Mouse (Mus musculus): ENCODE results near the gene Vasn. TPM values are rescaled to one million over a fixed set of nuclear protein-coding genes. Genes with fewer than 3 reads are reported as not detected.

Gene Vasn
- polyA plus RNA-seq, 1 experiment from 2014 or later = 2.4 TPM

- ATAC-seq (ENCODE audit: insufficient read depth) = no peak
- Histone ChIP-seq H3K9ac (no peak overlapping the region; the same call in 1 of the 2 replicates), H3K4me1 (replicated peaks) (peaks cover 71% of the 10 kb centered on the region), H3K36me3 (replicated peaks) (no peaks in the 10 kb centered on the region), H3K4me3 (replicated peaks) (no peak overlapping the region), H3K27ac (replicated peaks) (no peak overlapping the region), H3K9me3 (replicated peaks) (no peaks in the 10 kb centered on the region), H3K4me2 (no peak overlapping the region), H3K27me3 (peaks cover 39% of the 10 kb centered on the region)
- 45% methylated on average over 6 of the region's 6 CpGs for WGBS (ENCODE audit: insufficient replicate concordance)
Measured at GRCm38 (mm10) chr16:4598891-4599543, 40.7 kb upstream of the Vasn start.

GRCm38 (mm10) chr16:4599616-4600015 lies 40.1 kb upstream of the Vasn start:
- H3K9me3 ChIP-seq (replicated peaks) = no peaks in the 10 kb centered on the region
- no peak for ATAC-seq (ENCODE audit: insufficient read depth)
- 51% methylated on average over 3 of the region's 3 CpGs for WGBS (ENCODE audit: insufficient replicate concordance)
- H3K27me3 ChIP-seq = peaks cover 33% of the 10 kb centered on the region
- H3K27ac ChIP-seq (replicated peaks) = no peak overlapping the region
- peaks cover 71% of the 10 kb centered on the region for H3K4me1 ChIP-seq (replicated peaks)
- H3K9ac ChIP-seq = no peak overlapping the region
- no peak overlapping the region for H3K4me2 ChIP-seq
- no peak overlapping the region for H3K4me3 ChIP-seq (replicated peaks)
- H3K36me3 ChIP-seq (replicated peaks) = no peaks in the 10 kb centered on the region

- no peak overlapping the region for H3K9ac ChIP-seq
- no peaks in the 10 kb centered on the region for H3K36me3 ChIP-seq (replicated peaks)
- peaks cover 69% of the 10 kb centered on the region for H3K4me1 ChIP-seq (replicated peaks)
- H3K4me3 ChIP-seq (replicated peaks) = no peak overlapping the region
- peaks cover 22% of the 10 kb centered on the region for H3K27me3 ChIP-seq
- ATAC-seq (ENCODE audit: insufficient read depth) = no peak
- H3K27ac ChIP-seq (replicated peaks) = no peak overlapping the region
- H3K9me3 ChIP-seq (replicated peaks) = no peaks in the 10 kb centered on the region
- no peak overlapping the region for H3K4me2 ChIP-seq
- WGBS (ENCODE audit: insufficient replicate concordance) = 55% methylated on average over 9 of the region's 9 CpGs
Measured at GRCm38 (mm10) chr16:4600701-4601310, 38.9 kb upstream of the Vasn start.

GRCm38 (mm10) chr16:4602189-4602588 lies 37.6 kb upstream of the Vasn start:
- Histone ChIP-seq H3K4me1 (replicated peaks) (peaks cover 71% of the 10 kb centered on the region), H3K4me3 (replicated peaks) (no peak overlapping the region), H3K9me3 (replicated peaks) (no peaks in the 10 kb centered on the region), H3K36me3 (replicated peaks) (no peaks in the 10 kb centered on the region), H3K27ac (replicated peaks) (peak overlapping the region; percentile 29; the same call in 1 of the 2 replicates), H3K9ac (no peak overlapping the region), H3K27me3 (peaks cover 8% of the 10 kb centered on the region; the same call in 1 of the 2 replicates), H3K4me2 (peak overlapping the region; percentile 2; the same call in 1 of the 2 replicates)
- WGBS (ENCODE audit: insufficient replicate concordance) = 27% methylated on average over 3 of the region's 3 CpGs
- ATAC-seq (ENCODE audit: insufficient read depth) = peak; percentile 35; the same call in 1 of the 2 replicates

GRCm38 (mm10) chr16:4602766-4603452 lies 36.8 kb upstream of the Vasn start:
- H3K4me1 ChIP-seq (replicated peaks) = peaks cover 75% of the 10 kb centered on the region
- H3K9ac ChIP-seq = no peak overlapping the region
- peak overlapping the region; percentile 29; the same call in 1 of the 2 replicates for H3K27ac ChIP-seq (replicated peaks)

GRCm38 (mm10) chr16:4603453-4603837 lies 36.3 kb upstream of the Vasn start:
- peaks cover 74% of the 10 kb centered on the region for H3K4me1 ChIP-seq (replicated peaks)
- H3K4me2 ChIP-seq = no peak overlapping the region
- H3K9me3 ChIP-seq (replicated peaks) = no peaks in the 10 kb centered on the region
- no peak for ATAC-seq (ENCODE audit: insufficient read depth)
- H3K27ac ChIP-seq (replicated peaks) = no peak overlapping the region; the same call in 1 of the 2 replicates
- H3K4me3 ChIP-seq (replicated peaks) = no peak overlapping the region
- H3K27me3 ChIP-seq = no peaks in the 10 kb centered on the region; the same call in 1 of the 2 replicates
- H3K9ac ChIP-seq = no peak overlapping the region
- 64% methylated on average over 1 of the region's 1 CpGs for WGBS (ENCODE audit: insufficient replicate concordance)
- H3K36me3 ChIP-seq (replicated peaks) = no peaks in the 10 kb centered on the region

More at GRCm38 (mm10) chr16:4602766-4603452, 36.8 kb upstream of the Vasn start:
- Histone ChIP-seq H3K36me3 (replicated peaks) (no peaks in the 10 kb centered on the region), H3K4me2 (no peak overlapping the region), H3K4me3 (replicated peaks) (no peak overlapping the region), H3K27me3 (peaks cover 2% of the 10 kb centered on the region; the same call in 1 of the 2 replicates), H3K9me3 (replicated peaks) (no peaks in the 10 kb centered on the region)
- no peak for ATAC-seq (ENCODE audit: insufficient read depth)
- 56% methylated on average over 7 of the region's 7 CpGs for WGBS (ENCODE audit: insufficient replicate concordance)

GRCm38 (mm10) chr16:4604293-4604837 lies 35.4 kb upstream of the Vasn start:
- no peaks in the 10 kb centered on the region for H3K9me3 ChIP-seq (replicated peaks)
- no peak overlapping the region for H3K4me3 ChIP-seq (replicated peaks)
- no peak for ATAC-seq (ENCODE audit: insufficient read depth)
- peaks cover 65% of the 10 kb centered on the region for H3K4me1 ChIP-seq (replicated peaks)
- H3K27ac ChIP-seq (replicated peaks) = no peak overlapping the region
- 66% methylated on average over 11 of the region's 11 CpGs for WGBS (ENCODE audit: insufficient replicate concordance)
- no peak overlapping the region for H3K9ac ChIP-seq
- no peaks in the 10 kb centered on the region for H3K36me3 ChIP-seq (replicated peaks)
- H3K4me2 ChIP-seq = no peak overlapping the region
- no peaks in the 10 kb centered on the region for H3K27me3 ChIP-seq

- 61% methylated on average over 13 of the region's 13 CpGs for WGBS (ENCODE audit: insufficient replicate concordance)
- H3K27ac ChIP-seq (replicated peaks) = no peak overlapping the region; the same call in 1 of the 2 replicates
- no peak overlapping the region for H3K4me2 ChIP-seq
- no peaks in the 10 kb centered on the region for H3K27me3 ChIP-seq
- H3K9me3 ChIP-seq (replicated peaks) = no peaks in the 10 kb centered on the region
- no peak for ATAC-seq (ENCODE audit: insufficient read depth)
- peaks cover 59% of the 10 kb centered on the region for H3K4me1 ChIP-seq (replicated peaks)
- no peaks in the 10 kb centered on the region for H3K36me3 ChIP-seq (replicated peaks)
- H3K9ac ChIP-seq = no peak overlapping the region
- H3K4me3 ChIP-seq (replicated peaks) = no peak overlapping the region
Measured at GRCm38 (mm10) chr16:4605514-4606131, 34.1 kb upstream of the Vasn start.

- H3K4me3 ChIP-seq (replicated peaks) = no peak overlapping the region
- peaks cover 51% of the 10 kb centered on the region for H3K4me1 ChIP-seq (replicated peaks)
- H3K27me3 ChIP-seq = no peaks in the 10 kb centered on the region
- no peaks in the 10 kb centered on the region for H3K9me3 ChIP-seq (replicated peaks)
- H3K9ac ChIP-seq = no peak overlapping the region
- H3K36me3 ChIP-seq (replicated peaks) = 0 out of 2 replicates have a peak, but pooled peaks cover 6% of the 10 kb centered on the region
- 16% methylated on average over 5 of the region's 5 CpGs for WGBS (ENCODE audit: insufficient replicate concordance)
- ATAC-seq (ENCODE audit: insufficient read depth) = no peak
- H3K27ac ChIP-seq (replicated peaks) = no peak overlapping the region
- no peak overlapping the region for H3K4me2 ChIP-seq
Measured at GRCm38 (mm10) chr16:4606431-4607084, 33.2 kb upstream of the Vasn start.

GRCm38 (mm10) chr16:4607818-4608531 lies 31.8 kb upstream of the Vasn start:
- no peak overlapping the region for H3K4me2 ChIP-seq
- H3K27me3 ChIP-seq = no peaks in the 10 kb centered on the region
- H3K36me3 ChIP-seq (replicated peaks) = 0 out of 2 replicates have a peak, but pooled peaks cover 12% of the 10 kb centered on the region
- 44% methylated on average over 9 of the region's 9 CpGs for WGBS (ENCODE audit: insufficient replicate concordance)
- no peak overlapping the region for H3K27ac ChIP-seq (replicated peaks)
- no peaks in the 10 kb centered on the region for H3K9me3 ChIP-seq (replicated peaks)
- H3K4me3 ChIP-seq (replicated peaks) = no peak overlapping the region
- ATAC-seq (ENCODE audit: insufficient read depth) = no peak; the same call in 1 of the 2 replicates
- peaks cover 38% of the 10 kb centered on the region for H3K4me1 ChIP-seq (replicated peaks)
- no peak overlapping the region for H3K9ac ChIP-seq

Measured in liver, embryonic 15.5 days (tissue).